Mouse (Mus musculus): ENCODE measurements at regions not wholly inside any gene's neighbourhood (a gene's known extent, or its start where the extent isn't known, plus 50 kb on each side); places are given as distances from the start of the nearest gene placed in this dataset.

DNA sequence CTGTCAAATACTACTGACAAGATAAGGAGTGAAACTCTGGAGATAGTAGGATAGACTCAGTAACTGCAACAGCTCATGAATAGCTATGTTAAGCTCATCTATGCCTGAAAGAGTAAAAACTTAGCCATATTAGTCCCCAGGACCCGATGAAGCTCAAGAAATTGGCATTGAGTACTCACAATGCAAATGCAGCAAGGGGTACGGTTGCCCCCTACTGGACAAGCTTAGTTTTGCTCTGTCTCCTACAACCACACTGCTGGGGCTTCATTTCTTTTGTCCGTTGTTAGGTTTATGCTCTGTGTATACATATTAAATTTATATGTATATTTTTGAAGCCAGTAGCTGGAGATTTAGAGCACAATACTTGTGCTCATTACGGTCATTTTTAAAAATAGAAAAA lies 74.4 kb upstream of the Mup5 start:
- peak; percentile 6 for DNase-seq (ENCODE audit: low spot score)

DNA sequence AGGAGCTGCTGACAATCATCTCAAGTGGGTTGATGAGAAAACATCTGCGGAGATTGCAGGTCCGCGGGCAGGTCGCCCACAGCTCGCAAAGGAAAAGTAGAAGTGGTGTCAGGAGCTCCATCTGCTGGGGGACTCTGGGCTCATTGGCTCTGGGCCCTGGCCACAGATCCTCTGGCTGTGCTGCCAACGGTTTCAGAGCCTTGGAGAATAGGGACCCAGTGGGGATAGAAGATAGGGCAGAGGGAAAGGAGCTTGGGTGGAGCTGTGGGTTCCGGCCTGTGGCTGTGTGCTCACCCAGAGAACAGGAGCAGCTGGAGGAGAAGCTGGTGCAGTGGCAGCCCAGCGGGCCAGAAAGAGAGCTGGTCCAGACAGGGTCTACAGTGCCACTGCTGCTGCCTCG lies 67.1 kb upstream of the Mup5 start:
- no peak for DNase-seq (ENCODE audit: low spot score)

DNA sequence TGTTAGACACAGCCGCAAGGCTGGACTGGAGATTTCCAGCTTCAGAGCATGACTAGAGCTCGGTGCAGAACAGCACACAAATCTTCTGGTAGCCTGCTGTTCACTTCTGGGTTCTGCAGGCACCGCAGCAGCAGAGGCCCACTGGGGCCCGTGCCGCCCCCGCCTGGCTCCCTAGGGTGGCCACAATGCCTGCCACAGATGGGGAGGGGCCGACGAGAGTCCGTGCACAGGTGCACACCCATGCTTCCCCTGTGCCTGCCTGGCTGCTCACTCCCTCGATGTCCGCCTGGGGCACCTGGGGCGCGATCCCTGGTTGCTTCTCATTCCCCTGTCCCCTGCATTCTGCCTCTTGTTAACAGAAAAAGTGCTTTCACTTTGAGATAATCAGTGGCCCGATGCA lies 63.2 kb upstream of the Mup5 start:
- no peak for DNase-seq (ENCODE audit: low spot score)

DNA sequence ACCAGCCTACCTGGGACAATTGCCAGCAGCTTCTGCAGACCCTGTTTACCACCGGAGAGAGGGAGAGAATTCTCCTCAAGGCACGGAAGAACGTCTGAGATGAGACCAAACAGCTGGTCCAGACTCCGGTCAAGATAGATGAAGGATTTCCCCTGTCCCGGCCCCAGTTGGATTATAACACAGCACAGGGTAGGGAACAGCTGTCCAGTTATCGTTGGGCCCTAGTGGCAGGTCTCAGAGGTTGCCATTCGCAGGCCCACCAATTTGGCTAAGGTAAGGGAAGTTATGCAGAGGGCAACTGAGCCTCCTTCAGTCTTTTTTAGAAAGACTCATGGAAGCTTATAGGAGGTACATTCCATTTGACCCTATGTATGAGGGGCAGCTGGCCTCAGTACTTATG lies 62.1 kb upstream of the Mup5 start:
- DNase-seq (ENCODE audit: low spot score), result no peak
